ENCODE assay signal across 7 mouse cellular contexts in genomic region chr1:51644399-51644798, GRCm38 (mm10).
DNase-seq lines count a peak whose midpoint lies in the region; ATAC-seq and TF ChIP-seq lines count a peak whose summit lies in the region.

No protein-coding gene starts in this region.

- H3K9ac ChIP-seq in MEL (ENCODE audit: control insufficient read depth, low read depth, low read length, poor library complexity, severe bottlenecking) = no peak overlapping the region
- no peak overlapping the region for H3K9ac ChIP-seq in embryonic facial prominence, embryonic 14.5 days (ENCODE audit: low read depth, low read length)
- no peak overlapping the region for H3K9ac ChIP-seq in midbrain, embryonic 14.5 days (replicated peaks; ENCODE audit: low read length)

- H3K79me2 ChIP-seq in MEL (ENCODE audit: control insufficient read depth, insufficient read depth, low read length, poor library complexity) = no peaks in the 10 kb centered on the region

- peak; percentile 62 for DNase-seq in MEL (ENCODE audit: low read depth, low spot score)
- peak; percentile 17 to 44 for DNase-seq in adrenal gland, postnatal 4 days (ENCODE audit: low spot score in 2 of 2)
- peak; percentile 52 for DNase-seq in embryonic facial prominence, embryonic 14.5 days (ENCODE audit: low spot score)
- peak; percentile 74 to 84 for DNase-seq in heart, postnatal 36 days
- peak; percentile 43 to 79 for DNase-seq in left cerebral cortex, adult 8-10 months (ENCODE audit: low spot score in 2 of 2)
- DNase-seq in midbrain, embryonic 14.5 days = peak; percentile 86
- DNase-seq in spleen, adult 2 months (ENCODE audit: low read depth in 1 of 2, low spot score in 2 of 2) = peak; percentile 39 to 65

- no peak for TF ChIP-seq POLR2A in MEL (IDR thresholded peaks at IDR 0.05; ENCODE audit: control insufficient read depth in 1 of 2, insufficient read depth in 1 of 2, low read depth in 1 of 2, low read length in 2 of 2, poor library complexity in 1 of 2)
- TF ChIP-seq POLR2A in spleen, adult 2 months (IDR thresholded peaks at IDR 0.05; ENCODE audit: low read depth, low read length) = no peak

- H3K4me1 ChIP-seq in MEL (ENCODE audit: control insufficient read depth in 1 of 2, insufficient read depth in 2 of 2, low read length in 2 of 2) = no peaks in the 10 kb centered on the region
- H3K4me1 ChIP-seq in embryonic facial prominence, embryonic 14.5 days (ENCODE audit: control insufficient read depth, insufficient read depth, low read length) = peaks cover 6% of the 10 kb centered on the region
- H3K4me1 ChIP-seq in midbrain, embryonic 14.5 days (ENCODE audit: control insufficient read depth, insufficient read depth, low read length) = peaks cover 6% of the 10 kb centered on the region; the same call in 1 of the 2 replicates
- H3K4me1 ChIP-seq in spleen, adult 2 months (ENCODE audit: control insufficient read depth, insufficient read depth, insufficient read length) = no peaks in the 10 kb centered on the region

- no peaks in the 10 kb centered on the region for H3K27me3 ChIP-seq in MEL (ENCODE audit: control insufficient read depth in 1 of 2, insufficient read depth in 2 of 2, low read length in 2 of 2)
- no peaks in the 10 kb centered on the region for H3K27me3 ChIP-seq in embryonic facial prominence, embryonic 14.5 days (replicated peaks; ENCODE audit: control insufficient read depth, insufficient read depth, low read length)
- H3K27me3 ChIP-seq in midbrain, embryonic 14.5 days (ENCODE audit: control insufficient read depth, insufficient read depth, low read length) = no peaks in the 10 kb centered on the region
- no peaks in the 10 kb centered on the region for H3K27me3 ChIP-seq in spleen, adult 2 months (ENCODE audit: control insufficient read depth, insufficient read depth, low read length)

- H3K9me3 ChIP-seq in MEL (replicated peaks; ENCODE audit: insufficient read depth, low read length) = no peaks in the 10 kb centered on the region
- no peaks in the 10 kb centered on the region for H3K9me3 ChIP-seq in embryonic facial prominence, embryonic 14.5 days (ENCODE audit: control insufficient read depth, low read length)
- H3K9me3 ChIP-seq in midbrain, embryonic 14.5 days (ENCODE audit: control insufficient read depth, low read length) = no peaks in the 10 kb centered on the region

- no peak overlapping the region for H3K4me3 ChIP-seq in MEL (ENCODE audit: control insufficient read depth in 1 of 2, insufficient read depth in 1 of 2, low read depth in 2 of 2, low read length in 2 of 2)
- no peak overlapping the region for H3K4me3 ChIP-seq in embryonic facial prominence, embryonic 14.5 days (ENCODE audit: low read depth, low read length)
- H3K4me3 ChIP-seq in midbrain, embryonic 14.5 days (replicated peaks; ENCODE audit: low read depth, low read length) = no peak overlapping the region
- H3K4me3 ChIP-seq in spleen, adult 2 months (ENCODE audit: extremely low read depth, insufficient read depth, insufficient read length) = no peak overlapping the region

- WGBS in embryonic facial prominence, embryonic 14.5 days = 24% methylated on average over 2 of the region's 2 CpGs
- WGBS in midbrain, embryonic 14.5 days = 27% methylated on average over 2 of the region's 2 CpGs
- 22% methylated on average over 2 of the region's 2 CpGs for WGBS in spleen, adult 2 months

- no peaks in the 10 kb centered on the region for H3K36me3 ChIP-seq in MEL (ENCODE audit: control insufficient read depth in 1 of 2, insufficient read depth in 2 of 2, low read length in 2 of 2)
- no peaks in the 10 kb centered on the region for H3K36me3 ChIP-seq in embryonic facial prominence, embryonic 14.5 days (ENCODE audit: control insufficient read depth, insufficient read depth, low read length)
- H3K36me3 ChIP-seq in midbrain, embryonic 14.5 days (ENCODE audit: control insufficient read depth, insufficient read depth, low read length) = no peaks in the 10 kb centered on the region
- no peaks in the 10 kb centered on the region for H3K36me3 ChIP-seq in spleen, adult 2 months (ENCODE audit: control insufficient read depth, insufficient read depth, low read length)

- TF ChIP-seq RAD21 in MEL (IDR thresholded peaks at IDR 0.05; ENCODE audit: low read depth, low read length) = peak; percentile 63

- TF ChIP-seq EP300 in MEL (IDR thresholded peaks at IDR 0.05; ENCODE audit: low read depth in 1 of 2, low read length in 2 of 2) = no peak

- ATAC-seq in embryonic facial prominence, embryonic 14.5 days (ENCODE audit: low read depth) = no peak
- 0 out of 2 replicates have a peak, but pooled peaks have one; percentile 31 for ATAC-seq in midbrain, embryonic 14.5 days (ENCODE audit: low FRiP score, low TSS enrichment)

- H3K4me2 ChIP-seq in embryonic facial prominence, embryonic 14.5 days (ENCODE audit: low read depth, low read length) = no peak overlapping the region
- no peak overlapping the region for H3K4me2 ChIP-seq in midbrain, embryonic 14.5 days (ENCODE audit: low read length)

- H3K27ac ChIP-seq in MEL (ENCODE audit: control insufficient read depth, low read depth, low read length) = no peak overlapping the region
- no peak overlapping the region for H3K27ac ChIP-seq in embryonic facial prominence, embryonic 14.5 days (replicated peaks; ENCODE audit: low read depth, low read length)
- H3K27ac ChIP-seq in midbrain, embryonic 14.5 days (replicated peaks; ENCODE audit: low read depth, low read length) = no peak overlapping the region
- no peak overlapping the region for H3K27ac ChIP-seq in spleen, adult 2 months (ENCODE audit: insufficient read depth, low read length)

- TF ChIP-seq CTCF in MEL (IDR thresholded peaks at IDR 0.05 in 2 of 3, conservative IDR thresholded peaks at IDR 0.05 in 1 of 3; ENCODE audit: control insufficient read depth in 1 of 3, insufficient read depth in 1 of 3, low read depth in 2 of 3, low read length in 3 of 3, poor library complexity in 1 of 3, severe bottlenecking in 1 of 3) = peak; percentile 73 to 82 (median 75)
- peak; percentile 59; the same call in 1 of the 2 replicates for TF ChIP-seq CTCF in spleen, adult 2 months (IDR thresholded peaks at IDR 0.05; ENCODE audit: extremely low read depth, insufficient read depth, insufficient read length, insufficient replicate concordance)

- intact Hi-C loops in heart, postnatal 36 days (cut with DNase I) = loop anchor here (1.0 to 5.0 kb wide), 3 partner anchors 300 to 443 kb away; no protein-coding TSS in a partner anchor

TF ChIP-seq in MEL, 35 proteins besides CTCF, POLR2A, EP300 and RAD21:
- TF ChIP-seq SMC3 (IDR thresholded peaks at IDR 0.05; ENCODE audit: low read depth, low read length) = peak; percentile 93
- TF ChIP-seq ZC3H11A (IDR thresholded peaks at IDR 0.05; ENCODE audit: low read depth, low read length) = peak; percentile 67
- no peak for TF ChIP-seq GATA1 (IDR thresholded peaks at IDR 0.05; ENCODE audit: low read depth, low read length)

Comparison
In these comparisons a context has a peak if more than half of its experiments do, and no peak if none do; other contexts are left out.
1. DNase-seq: peak in every context shown above with its lines; median percentile 86 in midbrain, embryonic 14.5 days; 79 in heart, postnatal 36 days; 62 in MEL; 61 in left cerebral cortex, adult 8-10 months; 52 in embryonic facial prominence, embryonic 14.5 days; 52 in spleen, adult 2 months; 30 in adrenal gland, postnatal 4 days.